Mouse (Mus musculus) liver, embryonic 16.5 days (tissue): ENCODE measurements around the gene Rora. TPM values are rescaled to one million over a fixed set of nuclear protein-coding genes. Genes with fewer than 3 reads are reported as not detected.

Source experiments
- ATAC-seq: fragments of 200-750 bp; cut with Nextera tagmentation; 2 replicates; pipeline ENCODE4 v1.8.0; 2017; ENCODE audit warnings: low read depth, mild to moderate bottlenecking, moderate number of reproducible peaks, moderate library complexity
- H3K27ac ChIP-seq: fragments of 300-500 bp; sonication (generic); 2 replicates; pipeline ENCODE4 v1.5.1; 2014; ENCODE audit warnings: mild to moderate bottlenecking, low read length
- H3K27me3 ChIP-seq: fragments of 300-500 bp; sonication (generic); 2 replicates; pipeline ENCODE4 v1.6.1; 2014; ENCODE audit warnings: low read depth, low read length, mixed read lengths; ENCODE audit not compliant: control insufficient read depth, insufficient read depth
- H3K36me3 ChIP-seq: fragments of 300-500 bp; sonication (generic); 2 replicates; pipeline ENCODE4 v1.6.1; 2014; ENCODE audit warnings: mild to moderate bottlenecking; ENCODE audit not compliant: control insufficient read depth, insufficient read depth
- H3K4me1 ChIP-seq: fragments of 300-500 bp; sonication (generic); 2 replicates; pipeline ENCODE4 v1.6.1; 2014; ENCODE audit warnings: low read depth, low read length, mixed read lengths; ENCODE audit not compliant: control insufficient read depth
- H3K4me2 ChIP-seq: fragments of 300-500 bp; sonication (generic); 2 replicates; pipeline ENCODE4 v1.6.1; 2014; ENCODE audit warnings: low read depth, low read length, mixed read lengths
- H3K4me3 ChIP-seq: fragments of 300-500 bp; sonication (generic); 2 replicates; pipeline ENCODE4 v1.5.1; 2014; ENCODE audit warnings: low read depth, mild to moderate bottlenecking, low read length
- H3K9ac ChIP-seq: fragments of 300-500 bp; sonication (generic); 2 replicates; pipeline ENCODE4 v1.6.1; 2014; ENCODE audit warnings: low read depth, low read length
- H3K9me3 ChIP-seq: fragments of 300-500 bp; sonication (generic); replicated peaks from 2 replicates; pipeline ENCODE4 v1.6.1; 2016; ENCODE audit warnings: low read length; ENCODE audit not compliant: control insufficient read depth
- WGBS: fragments of 180-500 bp; shearing (Covaris S2); extraction: QIAGEN DNeasy Blood & Tissue Kit; methylation state at CpG from one replicate; pipeline ENCODE4 v1.1.7; 2014; ENCODE audit not compliant: insufficient replicate concordance; 5-methylcytosine and 5-hydroxymethylcytosine counted together
- polyA plus RNA-seq: library from polyadenylated mRNA; unstranded; fragments of >200 nt; fragmentation: Nextera tagmentation; extraction: Ambion mirVana; gene quantifications from 2 replicates; pipeline ENCODE4 v1.2.1, GENCODE M21; 2015

The Rora gene
- polyA plus RNA-seq, 1 experiment from 2014 or later = 10.6 TPM

- Histone ChIP-seq H3K27me3 (no peaks in the 10 kb centered on the region), H3K9ac (no peak overlapping the region), H3K9me3 (no peaks in the 10 kb centered on the region), H3K36me3 (no peaks in the 10 kb centered on the region), H3K4me1 (peaks cover 3% of the 10 kb centered on the region; the same call in 1 of the 2 replicates), H3K4me2 (no peak overlapping the region), H3K4me3 (no peak overlapping the region), H3K27ac (no peak overlapping the region; the same call in 1 of the 2 replicates)
- ATAC-seq = no peak
- 56% methylated on average over 3 of the region's 3 CpGs for WGBS
These were observed 173.9 kb downstream of the Rora start for GRCm38 (mm10) chr9:68827441-68827840.

- no peaks in the 10 kb centered on the region for H3K27me3 ChIP-seq
These were observed 176.3 kb downstream of the Rora start for GRCm38 (mm10) chr9:68829903-68830302.

DNA sequence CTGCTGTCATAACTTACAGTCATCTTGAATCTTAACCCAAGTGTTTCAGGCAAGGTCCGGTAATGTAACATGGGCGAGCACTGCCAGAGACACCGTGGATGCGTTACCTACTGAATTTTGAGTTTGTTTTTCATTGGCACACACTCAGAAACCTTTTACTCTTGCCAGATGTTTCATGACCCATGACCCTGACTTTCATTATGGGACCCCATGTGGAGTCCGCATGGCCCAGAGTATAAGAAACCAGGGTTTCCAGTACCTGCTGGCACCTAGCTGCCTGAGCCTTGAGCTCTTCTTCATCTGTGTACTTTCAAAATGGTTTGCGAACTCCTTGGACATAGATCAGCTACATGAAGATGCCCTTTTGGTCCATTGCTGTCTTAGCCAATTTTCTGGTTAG lies 179.7 kb downstream of the Rora start:
- Histone ChIP-seq H3K27ac (no peak overlapping the region), H3K9me3 (no peaks in the 10 kb centered on the region), H3K36me3 (no peaks in the 10 kb centered on the region), H3K4me2 (no peak overlapping the region), H3K27me3 (no peaks in the 10 kb centered on the region), H3K9ac (no peak overlapping the region), H3K4me3 (no peak overlapping the region), H3K4me1 (no peaks in the 10 kb centered on the region)
- WGBS = 75% methylated on average over 6 of the region's 6 CpGs
- ATAC-seq = no peak

More at GRCm38 (mm10) chr9:68829903-68830302, 176.3 kb downstream of the Rora start:
- H3K4me1 ChIP-seq = peaks cover 3% of the 10 kb centered on the region; the same call in 1 of the 2 replicates
- no peak overlapping the region for H3K4me2 ChIP-seq
- H3K36me3 ChIP-seq = no peaks in the 10 kb centered on the region
- H3K4me3 ChIP-seq = no peak overlapping the region
- H3K27ac ChIP-seq = no peak overlapping the region
- no peak for ATAC-seq
- H3K9ac ChIP-seq = no peak overlapping the region
- WGBS = 43% methylated on average over 4 of the region's 4 CpGs
- H3K9me3 ChIP-seq = no peaks in the 10 kb centered on the region

DNA sequence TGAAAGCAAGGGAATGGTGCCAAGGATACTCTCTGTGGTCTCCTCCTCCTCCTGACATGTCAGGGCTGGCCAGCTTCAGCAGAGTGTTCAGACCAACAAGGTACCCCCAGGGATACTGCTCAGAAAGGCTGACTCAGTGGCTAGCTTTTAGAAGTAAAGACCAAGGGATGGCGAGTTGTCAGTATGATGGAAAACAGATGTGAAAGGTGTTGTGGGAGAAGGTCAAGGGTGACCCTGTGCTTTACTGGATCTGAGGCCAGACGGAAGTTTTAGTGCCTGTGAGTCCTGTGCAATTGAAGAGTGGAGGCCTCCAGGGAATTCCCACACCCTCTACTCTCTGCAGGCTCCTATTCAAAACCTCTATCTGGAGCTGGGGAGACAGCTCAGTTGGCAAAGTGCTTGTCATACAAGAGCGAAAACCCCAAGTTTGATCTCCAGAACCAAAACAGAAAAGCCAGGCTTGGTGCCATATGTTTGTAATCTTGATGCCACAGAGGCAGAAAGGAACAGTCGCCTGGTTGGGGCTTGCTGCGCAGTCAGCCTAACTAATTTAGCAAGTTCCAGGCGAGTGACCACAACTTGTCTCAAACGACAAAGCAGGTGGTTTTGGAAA lies 181.6 kb downstream of the Rora start:
- WGBS = 59% methylated on average over 7 of the region's 7 CpGs
- no peaks in the 10 kb centered on the region for H3K36me3 ChIP-seq
- no peak overlapping the region for H3K27ac ChIP-seq
- no peaks in the 10 kb centered on the region for H3K4me1 ChIP-seq
- no peak overlapping the region for H3K9ac ChIP-seq
- no peak overlapping the region for H3K4me2 ChIP-seq
- H3K4me3 ChIP-seq = no peak overlapping the region
- H3K27me3 ChIP-seq = no peaks in the 10 kb centered on the region
- no peaks in the 10 kb centered on the region for H3K9me3 ChIP-seq
- ATAC-seq = no peak

GRCm38 (mm10) chr9:68842134-68842892 lies 188.7 kb downstream of the Rora start:
- Histone ChIP-seq H3K27me3 (no peaks in the 10 kb centered on the region), H3K9me3 (no peaks in the 10 kb centered on the region), H3K4me1 (no peaks in the 10 kb centered on the region), H3K27ac (no peak overlapping the region), H3K9ac (no peak overlapping the region), H3K4me2 (no peak overlapping the region), H3K36me3 (no peaks in the 10 kb centered on the region), H3K4me3 (no peak overlapping the region)
- no peak for ATAC-seq
- WGBS = 74% methylated on average over 16 of the region's 16 CpGs

- Histone ChIP-seq H3K27me3 (no peaks in the 10 kb centered on the region), H3K4me3 (no peak overlapping the region), H3K9me3 (no peaks in the 10 kb centered on the region), H3K27ac (no peak overlapping the region), H3K4me1 (no peaks in the 10 kb centered on the region), H3K9ac (no peak overlapping the region), H3K4me2 (no peak overlapping the region), H3K36me3 (no peaks in the 10 kb centered on the region)
- WGBS = 56% methylated on average over 2 of the region's 2 CpGs
- no peak for ATAC-seq
These were observed 192.0 kb downstream of the Rora start for GRCm38 (mm10) chr9:68845556-68845955.

DNA sequence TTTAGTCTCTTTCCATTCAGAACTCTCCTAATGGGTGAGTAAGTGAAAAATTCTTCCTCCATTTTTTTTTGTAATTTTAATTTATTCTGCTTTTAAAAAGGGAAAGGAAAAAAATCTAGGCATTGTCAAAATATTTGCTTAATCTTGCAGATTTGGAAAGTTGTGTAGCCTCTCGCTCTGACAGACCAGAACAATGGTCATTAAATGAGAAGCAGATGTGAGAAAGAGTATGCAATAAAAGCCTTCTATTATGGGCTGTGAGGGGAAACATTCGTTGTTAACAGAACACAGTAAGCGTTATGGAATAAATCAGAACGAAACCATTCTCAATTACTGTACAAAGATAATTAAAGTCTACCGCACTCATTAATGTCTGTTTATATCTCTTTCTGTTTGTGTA lies 196.7 kb downstream of the Rora start:
- Histone ChIP-seq H3K9me3 (no peaks in the 10 kb centered on the region), H3K4me3 (no peak overlapping the region), H3K4me2 (no peak overlapping the region), H3K9ac (no peak overlapping the region), H3K36me3 (no peaks in the 10 kb centered on the region), H3K27ac (no peak overlapping the region), H3K27me3 (no peaks in the 10 kb centered on the region), H3K4me1 (no peaks in the 10 kb centered on the region)
- 66% methylated on average over 5 of the region's 5 CpGs for WGBS
- ATAC-seq = no peak

DNA sequence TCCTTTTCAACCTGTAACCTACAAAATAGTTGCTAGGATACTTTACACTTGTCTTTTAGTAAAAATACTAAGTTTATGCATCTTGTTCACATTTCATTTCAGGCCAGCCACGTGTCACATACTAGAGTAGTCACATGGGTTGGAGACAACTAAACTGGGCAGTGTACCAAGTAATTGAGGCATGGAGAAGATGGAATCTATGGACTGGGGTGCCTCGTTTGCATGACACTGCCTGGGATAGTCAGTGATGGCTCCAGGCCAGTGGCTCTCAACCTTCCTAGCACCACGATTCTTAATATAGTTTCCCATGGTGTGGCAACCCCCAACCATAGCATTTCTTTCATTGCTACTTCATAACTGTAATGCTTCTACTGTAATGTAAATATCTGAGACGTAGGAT lies 198.6 kb downstream of the Rora start:
- H3K4me3 ChIP-seq = no peak overlapping the region
- no peak overlapping the region for H3K4me2 ChIP-seq
- H3K9me3 ChIP-seq = no peaks in the 10 kb centered on the region
- H3K27ac ChIP-seq = no peak overlapping the region
- no peaks in the 10 kb centered on the region for H3K36me3 ChIP-seq
- no peaks in the 10 kb centered on the region for H3K27me3 ChIP-seq
- ATAC-seq = no peak
- H3K9ac ChIP-seq = no peak overlapping the region
- 47% methylated on average over 4 of the region's 4 CpGs for WGBS
- H3K4me1 ChIP-seq = no peaks in the 10 kb centered on the region

GRCm38 (mm10) chr9:68852934-68853333 lies 199.3 kb downstream of the Rora start:
- no peak overlapping the region for H3K4me3 ChIP-seq
- H3K4me2 ChIP-seq = no peak overlapping the region
- H3K4me1 ChIP-seq = no peaks in the 10 kb centered on the region
- H3K9me3 ChIP-seq = no peaks in the 10 kb centered on the region
- H3K36me3 ChIP-seq = no peaks in the 10 kb centered on the region
- no peaks in the 10 kb centered on the region for H3K27me3 ChIP-seq
- no peak overlapping the region for H3K27ac ChIP-seq
- H3K9ac ChIP-seq = no peak overlapping the region
- ATAC-seq = no peak
- 52% methylated on average over 2 of the region's 2 CpGs for WGBS
